Mouse (Mus musculus) ZHBTc4 (cell line): ENCODE results near the gene Cradd.
A peak's percentile ranks its signal among the peaks of the same experiment; 100 is the strongest.

Experiments used
- DNase-seq: peaks from one replicate; pipeline ENCODE4 v3.0.0-alpha.2; 2011; ENCODE audit warnings: low read depth, low spot score

The Cradd gene

GRCm38 (mm10) chr10:95306824-95307552 is 16.9 kb downstream of the Cradd start:
- DNase-seq: no peak

DNA sequence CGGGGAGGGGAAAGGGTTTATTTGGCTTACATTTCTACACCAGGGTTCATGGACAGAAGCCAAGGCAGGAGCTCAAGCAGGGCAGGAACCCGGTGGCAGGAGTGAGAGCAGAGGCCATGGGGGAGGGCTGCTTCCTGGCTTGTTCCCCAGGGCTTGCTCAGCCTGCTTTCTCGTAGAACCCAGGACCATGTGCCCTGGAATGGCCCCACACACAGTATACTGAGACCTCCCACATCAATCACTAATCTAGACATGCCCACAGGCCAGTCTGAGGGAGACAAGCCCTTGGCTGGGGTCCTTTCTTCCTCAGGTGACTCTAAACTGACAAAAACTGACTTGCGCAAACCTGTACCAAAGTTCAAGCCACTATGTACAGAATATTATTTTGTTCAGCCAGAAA is 19.7 kb downstream of the Cradd start:
- DNase-seq: no peak

- DNase-seq: peak; percentile 43
These were observed 21.4 kb downstream of the Cradd start for GRCm38 (mm10) chr10:95302211-95303163.

- DNase-seq: no peak
These were observed 23.6 kb downstream of the Cradd start for GRCm38 (mm10) chr10:95300178-95300793.

- DNase-seq: no peak
These were observed 24.2 kb downstream of the Cradd start for GRCm38 (mm10) chr10:95299808-95300133.

- no peak for DNase-seq
These were observed 24.7 kb downstream of the Cradd start for GRCm38 (mm10) chr10:95299010-95299807.

DNA sequence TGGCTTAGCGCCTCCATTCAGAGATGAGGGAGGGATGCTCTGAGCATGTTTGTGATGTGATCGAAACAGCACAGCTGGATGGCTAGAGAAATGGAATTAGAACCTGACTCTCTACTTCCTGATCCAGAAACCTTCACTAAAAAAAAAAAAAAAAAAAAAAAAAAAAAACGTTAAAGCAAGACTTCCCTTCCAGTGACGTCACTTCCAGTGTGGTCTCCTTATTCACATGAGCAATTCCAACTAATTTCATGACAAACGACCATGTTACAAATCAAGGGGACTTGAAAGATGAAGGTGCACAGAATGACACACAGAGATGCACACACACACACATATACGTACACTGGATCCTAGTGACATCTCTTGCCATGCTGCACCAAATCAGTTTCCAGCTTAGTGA is 25.4 kb downstream of the Cradd start:
- DNase-seq: no peak

GRCm38 (mm10) chr10:95297690-95298104 is 26.2 kb downstream of the Cradd start:
- no peak for DNase-seq

GRCm38 (mm10) chr10:95297024-95297423 is 26.9 kb downstream of the Cradd start:
- no peak for DNase-seq

DNA sequence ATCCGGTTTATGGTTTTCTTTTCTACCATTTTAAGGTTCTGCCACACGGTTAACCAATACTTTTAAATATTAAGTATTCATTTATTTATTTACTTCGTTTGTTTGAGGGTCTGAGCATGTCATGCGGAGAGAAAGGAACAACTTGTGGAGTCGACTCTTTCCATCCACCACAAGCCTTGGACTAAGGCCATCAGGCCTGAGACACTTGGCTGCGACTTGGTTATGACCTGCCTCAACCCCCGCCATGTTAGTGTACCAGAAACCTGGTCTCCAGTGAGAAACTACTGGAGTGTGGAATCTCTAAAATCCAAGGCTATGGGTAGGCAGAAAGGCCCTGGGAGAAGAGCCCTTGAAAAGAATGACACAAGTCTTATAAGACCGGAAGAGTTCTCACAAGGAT is 30.7 kb downstream of the Cradd start:
- DNase-seq: no peak

GRCm38 (mm10) chr10:95292269-95292668 is 31.7 kb downstream of the Cradd start:
- DNase-seq: no peak

DNA sequence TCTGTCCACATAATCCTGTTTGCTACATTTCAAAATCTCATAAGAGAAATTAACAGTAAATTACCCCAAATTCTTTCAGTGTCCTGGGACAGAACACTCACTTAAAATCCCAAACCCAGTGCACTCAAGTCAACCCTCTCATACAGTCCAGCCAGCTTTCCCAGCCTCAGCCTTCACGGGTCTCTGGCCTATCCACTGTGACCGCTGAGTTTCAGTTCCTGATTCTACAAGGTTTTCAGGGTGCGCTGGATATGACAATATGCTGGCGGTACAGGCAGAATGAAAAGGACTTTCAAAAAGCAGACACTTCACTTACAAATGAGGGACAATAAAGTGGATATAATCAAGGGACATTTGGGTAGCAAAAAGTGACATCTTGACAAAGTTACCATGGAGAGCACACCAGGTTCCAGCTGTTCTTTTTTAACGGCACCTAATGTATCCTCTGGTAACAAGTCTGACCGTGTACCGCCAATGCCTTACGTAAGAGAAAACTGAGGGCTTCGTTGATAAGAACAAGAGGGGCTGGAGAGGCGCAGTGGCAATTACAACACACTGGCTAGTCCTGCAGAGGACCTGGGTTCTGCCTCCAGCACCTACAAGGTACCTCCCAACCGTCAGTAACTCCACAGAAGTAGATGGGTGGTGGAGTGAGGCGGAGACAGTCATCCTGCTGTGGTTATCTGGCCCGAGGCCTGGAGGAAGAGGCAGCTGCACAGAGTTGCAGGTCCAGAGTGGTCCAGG is 32.6 kb downstream of the Cradd start:
- no peak for DNase-seq

GRCm38 (mm10) chr10:95289819-95290218 is 34.1 kb downstream of the Cradd start:
- no peak for DNase-seq

GRCm38 (mm10) chr10:95288206-95288605 is 35.7 kb downstream of the Cradd start:
- DNase-seq: no peak

DNA sequence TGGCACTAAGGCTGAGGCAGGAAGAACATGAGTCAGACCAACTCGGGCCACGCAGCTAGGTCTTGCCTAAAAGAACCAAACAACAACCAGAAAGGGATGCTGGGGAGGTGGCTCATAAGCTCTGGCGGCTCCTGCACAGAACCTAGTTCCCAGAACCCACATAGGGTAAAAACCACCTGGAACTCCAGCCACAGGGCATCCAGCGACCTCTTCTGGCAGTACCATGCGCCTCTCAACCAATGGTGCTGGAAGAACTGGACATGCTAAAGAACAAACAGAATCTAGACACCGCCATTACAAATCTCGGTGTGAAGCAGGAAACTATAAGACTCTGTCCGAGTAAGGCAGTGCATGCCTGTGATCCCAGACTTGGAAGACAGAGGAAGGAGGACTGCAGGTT is 36.6 kb downstream of the Cradd start:
- peak; percentile 63 for DNase-seq

- no peak for DNase-seq
These were observed 40.5 kb downstream of the Cradd start for GRCm38 (mm10) chr10:95283434-95283833.

DNA sequence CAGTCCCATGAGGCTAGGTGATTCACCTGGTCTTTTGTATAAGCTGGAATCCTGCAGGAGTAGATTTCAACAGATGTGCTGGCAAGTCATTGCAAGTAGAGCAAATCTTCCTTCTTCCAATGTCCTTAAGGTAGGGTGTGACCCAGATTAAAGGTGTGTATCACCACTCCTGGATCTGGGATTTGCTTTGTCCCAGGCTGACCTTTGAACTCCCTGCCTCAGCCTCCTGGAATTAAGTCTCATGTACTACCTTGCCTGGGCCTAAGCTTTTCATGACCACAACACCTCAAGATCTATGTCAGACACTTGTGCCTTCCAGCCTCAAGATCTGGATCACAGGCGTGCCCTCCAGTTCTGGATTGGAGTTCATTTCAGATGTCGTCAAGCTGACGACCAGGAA is 41.9 kb downstream of the Cradd start:
- no peak for DNase-seq

DNA sequence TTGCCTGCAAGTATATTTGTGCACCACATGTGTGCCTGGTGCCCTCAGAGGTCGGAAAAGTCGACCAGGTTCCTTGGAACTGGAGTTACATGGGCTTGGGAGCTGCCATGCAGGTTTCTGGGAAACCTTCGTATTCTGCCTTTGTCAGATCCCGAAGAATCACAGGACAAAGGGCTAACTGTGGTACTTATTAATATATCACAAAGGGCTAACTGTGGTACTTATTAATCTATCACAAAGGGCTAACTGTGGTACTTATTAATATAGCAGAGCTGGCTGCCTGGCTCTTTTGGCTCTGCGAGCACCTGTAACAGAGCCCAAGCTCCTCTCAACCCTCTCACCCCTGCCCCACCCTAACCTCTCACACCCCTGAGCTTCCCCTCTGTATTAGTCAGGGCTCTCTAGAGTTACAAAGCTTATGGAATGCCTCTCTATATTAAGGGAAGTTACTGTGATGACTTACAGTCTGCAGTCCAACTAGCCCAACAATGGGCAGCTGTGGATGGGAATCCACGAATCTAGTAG is 42.4 kb downstream of the Cradd start:
- no peak for DNase-seq

- DNase-seq: no peak
These were observed 43.6 kb downstream of the Cradd start for GRCm38 (mm10) chr10:95280327-95280726.

GRCm38 (mm10) chr10:95279459-95279858 is 44.5 kb downstream of the Cradd start:
- no peak for DNase-seq

DNA sequence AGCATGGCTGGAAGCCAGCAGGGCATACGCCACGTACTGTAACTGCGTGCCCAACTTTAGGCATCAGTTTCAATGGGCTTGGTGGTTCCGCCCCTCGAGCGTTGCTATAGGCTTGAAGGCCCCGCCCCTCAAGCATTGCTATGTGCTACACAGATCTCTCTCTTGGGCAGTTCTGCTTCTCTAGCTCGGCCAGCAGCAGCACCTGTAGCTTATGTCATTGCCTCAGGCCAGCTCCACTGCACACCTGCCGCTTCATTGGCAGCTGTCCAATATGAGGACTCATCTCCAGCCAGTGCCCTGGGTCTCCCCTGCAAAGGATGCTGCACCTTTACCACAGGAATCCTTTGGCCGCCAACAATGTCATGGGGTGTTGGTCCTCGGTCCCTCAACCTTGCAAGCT is 45.8 kb downstream of the Cradd start:
- peak; percentile 41 for DNase-seq
